Mouse (Mus musculus) liver, adult 2 months (tissue): ENCODE measurements at regions not wholly inside any gene's neighbourhood (a gene's known extent, or its start where the extent isn't known, plus 50 kb on each side); places are given as distances from the start of the nearest gene placed in this dataset.

Experiments
- CTCF ChIP-seq: fragments of 200-500 bp; IDR thresholded peaks from 2 replicates; pipeline ENCODE4 v1.5.1; 2011; ENCODE audit warnings: low read depth, low read length, control low read depth
- POLR2A ChIP-seq: fragments of 200-500 bp; IDR thresholded peaks from 2 replicates; pipeline ENCODE4 v1.6.1; 2011; ENCODE audit warnings: low read length, control low read depth; ENCODE audit not compliant: insufficient read depth; ENCODE audit errors: extremely low read depth

- no peak for TF ChIP-seq CTCF
- TF ChIP-seq POLR2A = no peak
Measured at GRCm38 (mm10) chr4:9048817-9049216, 810.0 kb upstream of the Car8 start.
